Mouse (Mus musculus): Measurements from ENCODE around the gene Rpap2. TPM values are rescaled to one million over a fixed set of nuclear protein-coding genes. Genes with fewer than 3 reads are reported as not detected.

Gene Rpap2
- 10 to 100 TPM; 11.0 to 12.4 TPM for total RNA-seq (2021)
- long read RNA-seq, experiment 1, partial matches to known transcripts: 70 of 79 reads
- long read RNA-seq, experiment 1, other reads (novel, unspliced or antisense): 2 of 79 reads
- long read RNA-seq, experiment 2, transcript Rpap2-201 (13 exons, 2,268 nt): major isoform, 10 of 72 reads
- long read RNA-seq, experiment 2, partial matches to known transcripts: 60 of 72 reads
- long read RNA-seq, experiment 2, other reads (novel, unspliced or antisense): 0 of 72 reads

DNA sequence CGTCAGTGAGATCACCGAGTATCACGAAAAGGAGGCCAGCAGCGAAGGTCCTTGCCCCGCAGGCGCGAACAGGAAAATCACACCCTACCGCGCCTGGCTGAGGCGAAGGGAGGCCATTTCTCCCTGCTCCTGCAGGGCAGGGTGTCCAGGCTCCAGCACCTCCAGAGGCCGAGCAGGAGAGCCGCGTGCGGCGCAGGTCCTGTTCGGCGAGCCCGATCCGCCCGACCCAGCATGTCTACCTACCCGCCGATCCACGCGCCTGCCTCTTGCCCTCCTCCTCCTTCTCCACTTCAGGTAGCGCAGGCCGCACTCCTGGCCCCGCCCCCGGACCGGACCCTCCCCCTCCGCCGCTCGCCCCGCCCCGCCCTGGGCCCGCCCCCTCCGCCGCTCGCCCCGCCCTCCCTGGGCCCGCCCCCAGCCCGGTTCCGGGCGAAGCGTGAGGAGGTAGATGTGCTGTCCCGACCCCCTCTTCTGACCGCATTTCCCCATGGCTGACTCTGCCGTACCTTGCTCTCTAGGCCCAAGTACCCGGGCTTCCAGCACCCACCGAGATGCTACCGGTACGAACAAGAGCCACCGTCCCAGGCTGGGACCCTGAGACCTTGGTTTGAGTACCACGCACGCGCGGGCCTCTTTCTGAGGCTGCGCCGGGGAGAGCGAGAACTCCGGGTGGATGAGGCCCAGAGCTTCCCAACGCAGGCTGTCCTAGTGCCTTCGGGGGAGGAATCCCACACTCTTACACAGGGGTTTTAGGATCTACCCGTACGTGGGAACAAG is at the start of gene Rpap2, which contains the start of gene Glmn:
Gene Rpap2, plus strand, starts transcription at position 73 of the 777 bp plus-strand sequence.
Gene Glmn, minus strand, starts transcription at position 588 of the 777 bp plus-strand sequence.
- DNase-seq: peak; percentile 69 to 86
- intact Hi-C loops (cut with DNase I): loop anchor here (10.0 kb wide), 1 partner anchor 163 kb away; the partner anchor contains the start of genes Btbd8 and Lpcat2b

DNA sequence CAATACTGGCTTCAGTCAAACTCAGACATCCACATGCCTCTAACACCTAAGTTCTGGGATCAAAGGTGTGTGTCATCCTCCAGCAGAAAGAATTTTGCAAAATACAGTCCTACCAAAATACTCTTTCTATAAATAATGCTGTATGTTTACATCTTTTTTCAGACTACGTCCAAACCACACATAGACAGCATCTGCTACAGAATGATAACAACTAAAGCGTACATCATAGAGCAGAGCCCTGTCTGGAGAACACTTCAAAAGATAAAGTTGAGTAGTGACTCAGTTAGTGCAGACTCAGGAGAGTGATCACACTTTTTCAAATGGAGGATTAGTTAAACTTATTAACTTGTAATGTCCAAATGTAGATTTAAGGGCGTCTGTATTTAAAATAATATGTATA is 49.2 kb upstream of the Rpap2 start:
- intact Hi-C loops (cut with DNase I): no loop called here
- DNase-seq: no peak

DNA sequence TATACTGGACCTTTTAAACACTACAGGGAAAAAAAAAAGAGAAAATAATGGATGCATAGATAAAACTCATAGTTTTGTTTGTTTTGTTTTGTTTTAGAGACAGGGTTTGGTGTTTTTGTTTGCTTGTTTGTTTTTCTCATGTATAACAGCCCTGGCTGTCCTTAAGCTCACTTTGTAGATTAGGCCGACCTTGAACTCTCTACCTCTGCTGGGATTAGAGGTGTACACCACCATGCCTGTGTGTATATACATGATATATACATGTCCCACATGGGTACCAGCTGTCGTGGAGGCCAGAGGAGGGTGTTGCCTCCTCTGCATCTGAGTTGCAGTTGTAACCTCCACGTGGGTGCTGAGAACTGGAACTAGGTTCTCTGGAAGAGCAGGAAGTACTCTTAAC is 48.7 kb upstream of the Rpap2 start:
- no peak for DNase-seq
- intact Hi-C loops (cut with DNase I): no loop called here

DNA sequence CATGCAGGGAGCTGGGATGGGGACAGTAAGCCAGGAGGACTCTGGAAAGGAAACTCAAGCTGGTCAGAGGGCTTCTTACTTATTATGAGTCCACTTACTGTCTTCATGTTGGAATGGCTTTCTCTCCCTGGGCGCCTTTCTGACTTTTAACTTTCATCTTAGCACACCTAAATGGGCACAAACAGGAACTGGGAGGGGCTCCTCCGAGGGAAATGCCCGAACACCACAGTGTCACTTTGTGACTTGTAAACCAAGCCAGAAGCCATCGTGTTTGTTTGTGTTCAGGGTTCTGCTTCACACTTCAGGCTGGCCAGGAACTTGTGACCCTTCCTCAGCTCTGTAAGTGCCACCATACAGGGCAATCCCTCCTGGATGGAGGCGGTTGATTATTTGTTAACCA is 42.8 kb upstream of the Rpap2 start:
- intact Hi-C loops (cut with DNase I): no loop called here
- DNase-seq: no peak

DNA sequence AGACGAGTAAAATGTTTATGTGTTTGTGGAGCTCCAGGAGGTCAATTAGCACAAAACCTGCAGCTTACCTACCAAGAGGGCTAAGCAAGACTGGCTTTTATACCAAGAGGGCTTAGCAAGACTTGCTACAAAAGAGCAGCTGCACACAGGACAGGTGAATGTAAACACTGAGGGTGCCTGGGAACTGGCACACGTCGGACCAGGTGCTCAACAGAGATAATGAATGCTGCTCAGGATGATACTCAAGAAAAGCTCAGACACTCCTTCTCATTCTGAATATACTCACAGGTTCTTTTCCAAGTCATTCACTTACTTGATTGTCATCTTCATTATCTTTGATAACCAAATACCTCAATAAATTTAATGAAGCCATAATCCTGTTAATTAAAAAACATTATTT is 40.2 kb upstream of the Rpap2 start:
- DNase-seq: no peak
- intact Hi-C loops (cut with DNase I): no loop called here

DNA sequence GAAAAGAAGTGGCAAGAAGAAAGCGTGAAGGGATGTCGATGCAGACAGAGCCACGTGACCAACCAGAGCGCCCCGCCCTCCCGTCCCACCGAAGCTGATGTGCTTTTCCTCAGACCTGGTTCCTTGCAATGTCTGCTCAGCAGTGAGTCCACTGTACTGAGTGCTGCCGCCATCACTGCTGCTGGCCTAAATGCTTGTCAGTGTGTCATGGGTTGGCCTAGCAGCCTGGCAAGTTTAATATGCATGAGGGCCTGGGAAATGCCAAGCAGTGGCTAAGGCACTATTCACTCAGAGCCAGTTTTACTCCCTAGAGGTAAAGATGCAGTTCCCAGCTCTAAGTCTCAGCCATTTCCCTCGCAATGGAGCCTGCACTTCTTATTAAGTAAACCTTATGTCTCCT is 28.0 kb upstream of the Rpap2 start:
- intact Hi-C loops (cut with DNase I): no loop called here
- no peak for DNase-seq

DNA sequence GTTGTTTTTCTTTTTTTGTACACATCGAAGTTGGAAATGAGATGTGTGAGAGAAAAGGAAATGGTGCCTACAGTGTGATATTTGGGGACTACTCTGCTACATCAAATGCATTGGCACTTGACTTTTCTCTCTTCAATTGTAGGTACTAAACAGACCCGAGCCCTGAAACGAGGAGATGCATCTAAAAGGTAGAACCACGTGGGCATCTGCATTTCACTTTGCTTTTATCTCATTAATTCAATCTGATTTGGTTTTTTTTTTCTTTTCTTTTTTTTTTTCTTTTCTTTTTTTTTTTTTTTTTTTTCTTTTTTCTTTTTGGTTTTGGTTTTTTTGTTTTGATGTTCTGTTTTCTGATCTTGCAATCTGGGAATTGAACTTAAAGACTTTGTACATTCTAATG is 1.2 kb downstream of the Rpap2 start:
- intact Hi-C loops (cut with DNase I): loop anchor here (10.0 kb wide), 1 partner anchor 164 kb away; the partner anchor contains the start of genes Btbd8 and Lpcat2b

DNA sequence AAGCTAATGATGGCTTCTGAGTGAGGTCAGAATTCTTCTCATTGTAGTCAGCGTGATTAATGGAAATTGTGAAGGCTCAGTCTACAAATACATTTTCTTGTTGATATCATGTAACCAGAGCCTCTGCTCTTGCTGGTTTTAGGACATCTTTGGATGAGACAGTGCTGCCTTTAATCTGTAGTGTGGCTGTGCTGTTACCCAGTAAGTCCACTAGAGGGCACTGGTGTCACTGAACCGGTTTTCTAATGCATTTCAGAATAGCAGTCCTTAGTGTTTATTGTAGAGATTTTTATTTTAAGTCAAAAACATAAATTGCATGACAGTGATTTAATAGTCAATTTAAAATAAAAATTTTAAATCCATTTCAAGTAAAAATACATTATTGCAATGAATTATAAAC is 14.1 kb downstream of the Rpap2 start:
- no peak for DNase-seq
- intact Hi-C loops (cut with DNase I): loop anchor here (10.0 kb wide), 1 partner anchor 184 kb away; no protein-coding TSS in a partner anchor

More for the DNA sequence above, 1.2 kb downstream of the Rpap2 start:
- no peak for DNase-seq

DNA sequence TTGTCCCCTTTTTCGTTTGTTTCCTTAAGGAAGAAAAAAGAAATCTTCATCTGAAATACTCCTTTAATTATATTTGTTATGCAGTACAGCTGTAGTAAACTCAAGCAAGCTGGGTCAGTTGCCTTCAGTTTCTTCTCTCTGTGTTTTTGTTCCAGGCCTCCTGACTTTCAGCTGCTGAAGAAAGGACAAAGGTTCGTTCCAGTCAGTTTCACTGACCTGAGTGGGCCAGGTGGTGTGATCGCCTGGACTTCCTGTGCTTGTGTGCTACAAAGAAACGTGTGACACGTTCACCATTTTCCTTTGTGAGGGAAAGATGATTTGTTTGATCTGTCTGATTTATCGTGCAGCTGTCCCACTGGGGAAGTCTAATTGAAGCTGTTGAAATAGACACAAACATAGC is 20.8 kb downstream of the Rpap2 start:
- intact Hi-C loops (cut with DNase I): loop anchor here (10.0 kb wide), 1 partner anchor 177 kb away; no protein-coding TSS in a partner anchor
- no peak for DNase-seq

DNA sequence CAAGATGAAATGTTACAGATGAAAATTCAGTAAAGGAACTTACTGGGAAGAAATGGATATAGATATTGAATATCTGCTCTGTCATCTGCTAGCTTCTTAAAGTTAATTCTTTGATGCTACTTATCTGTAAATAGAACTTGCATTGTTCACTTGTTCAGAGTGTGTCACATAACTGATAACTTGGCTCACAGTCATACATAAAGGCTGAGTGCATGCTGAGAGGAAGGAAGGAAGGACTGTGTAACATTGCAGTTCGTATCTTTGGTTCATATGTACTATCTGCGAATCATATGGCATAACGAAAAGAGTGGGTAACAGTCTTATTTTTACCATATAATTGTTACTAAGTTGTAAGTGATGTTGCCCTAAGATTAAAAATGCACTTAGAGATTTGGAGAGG is 24.2 kb downstream of the Rpap2 start:
- DNase-seq: no peak
- intact Hi-C loops (cut with DNase I): no loop called here

DNA sequence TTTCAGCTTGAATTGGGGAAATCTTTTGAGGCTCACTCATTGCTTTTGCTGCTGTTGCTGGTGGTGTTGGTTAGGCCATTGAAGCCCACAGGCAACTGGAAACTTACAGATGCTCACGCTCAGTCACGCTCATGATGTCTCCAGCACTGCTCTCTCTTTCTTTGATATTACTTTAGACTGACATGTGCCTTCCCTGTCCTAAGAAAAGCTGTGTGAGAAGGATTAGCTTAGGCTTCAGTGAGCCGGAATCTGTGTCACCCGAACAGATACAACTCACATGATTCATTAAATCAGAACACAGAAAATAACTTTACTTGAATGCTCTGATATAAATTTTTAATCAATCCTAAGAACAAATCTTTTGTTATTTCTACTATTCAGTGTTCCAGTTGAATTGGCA is 36.5 kb downstream of the Rpap2 start:
- intact Hi-C loops (cut with DNase I): no loop called here
- DNase-seq: no peak

DNA sequence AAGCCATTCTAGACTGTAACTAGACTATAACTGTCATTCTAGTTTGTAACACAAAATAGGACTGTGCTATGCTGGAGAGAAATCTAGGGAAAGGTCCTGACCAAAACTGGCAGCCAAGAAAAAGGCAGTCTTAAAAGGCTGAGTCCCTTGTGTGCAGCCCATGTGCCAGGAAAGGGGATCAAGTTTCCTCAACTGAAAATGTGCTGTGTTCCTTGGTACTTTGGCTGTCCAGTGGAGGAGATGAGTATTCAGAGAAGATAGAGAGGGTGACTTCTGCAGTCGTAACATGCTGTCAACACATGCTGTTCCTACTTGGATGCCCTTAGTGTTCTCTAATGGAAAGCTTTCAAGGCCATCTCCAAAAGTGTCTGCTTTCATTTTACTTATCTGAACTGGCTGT is 39.9 kb downstream of the Rpap2 start:
- intact Hi-C loops (cut with DNase I): no loop called here

DNA sequence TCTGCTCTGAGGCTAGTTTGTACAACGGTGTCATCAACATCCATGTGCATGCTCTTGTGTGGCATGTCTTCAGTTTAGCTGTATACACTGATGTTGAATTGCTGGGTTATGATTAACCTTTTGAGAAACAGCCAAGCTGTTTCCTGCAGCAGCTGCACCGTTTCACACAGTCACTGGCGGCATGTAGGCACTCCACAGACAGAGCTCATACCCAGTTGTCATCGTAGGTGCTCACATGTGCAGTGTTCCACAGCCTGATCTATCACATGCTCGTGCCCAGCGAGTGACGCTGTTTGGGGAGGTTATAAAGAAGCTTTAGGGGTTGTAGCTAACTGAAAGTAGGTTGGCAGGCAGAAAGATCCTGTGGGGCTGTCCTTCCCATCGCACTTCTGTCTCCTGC is 41.2 kb downstream of the Rpap2 start:
- intact Hi-C loops (cut with DNase I): no loop called here
- no peak for DNase-seq

More for the DNA sequence above, 39.9 kb downstream of the Rpap2 start:
- DNase-seq: no peak

DNA sequence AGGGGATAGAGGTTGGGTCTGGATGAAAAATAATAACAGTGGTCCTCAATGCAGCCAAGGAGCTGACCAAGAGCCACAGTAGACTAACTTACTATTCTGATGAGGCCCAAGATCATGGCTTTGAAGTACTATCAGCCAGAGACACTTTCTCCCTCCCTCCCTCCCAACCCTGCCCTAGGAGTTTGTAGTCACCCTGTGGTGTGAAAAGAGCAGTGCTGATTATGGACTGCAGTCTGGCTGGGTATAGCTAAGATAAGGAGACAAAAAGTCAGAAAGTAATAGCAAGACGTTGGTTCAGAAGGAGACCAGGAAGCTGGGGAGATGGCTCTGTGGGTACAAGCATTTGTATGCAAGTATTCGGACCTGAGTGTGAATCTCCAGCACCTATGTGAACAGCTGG is 47.4 kb downstream of the Rpap2 start:
- intact Hi-C loops (cut with DNase I): no loop called here
- no peak for DNase-seq

DNA sequence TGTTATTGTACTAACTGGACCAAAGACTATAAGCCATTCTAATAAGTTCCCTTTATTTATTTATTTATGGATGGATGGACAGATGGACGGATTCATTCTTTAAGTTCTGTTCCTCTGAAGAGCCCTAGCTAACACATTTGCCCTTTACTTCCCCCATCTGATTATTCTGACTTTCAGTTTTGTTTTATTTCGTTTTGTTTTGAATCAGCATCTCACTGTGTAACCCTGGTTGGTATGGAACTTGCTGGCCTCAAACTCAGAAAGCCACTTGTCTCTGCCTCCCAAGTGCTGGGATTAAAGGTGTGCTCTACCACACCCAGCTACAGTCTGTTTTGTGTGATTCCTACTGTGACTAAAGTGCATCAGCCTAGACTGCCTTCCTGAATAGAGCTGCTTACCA is 48.8 kb downstream of the Rpap2 start:
- DNase-seq: no peak
- intact Hi-C loops (cut with DNase I): no loop called here

DNA sequence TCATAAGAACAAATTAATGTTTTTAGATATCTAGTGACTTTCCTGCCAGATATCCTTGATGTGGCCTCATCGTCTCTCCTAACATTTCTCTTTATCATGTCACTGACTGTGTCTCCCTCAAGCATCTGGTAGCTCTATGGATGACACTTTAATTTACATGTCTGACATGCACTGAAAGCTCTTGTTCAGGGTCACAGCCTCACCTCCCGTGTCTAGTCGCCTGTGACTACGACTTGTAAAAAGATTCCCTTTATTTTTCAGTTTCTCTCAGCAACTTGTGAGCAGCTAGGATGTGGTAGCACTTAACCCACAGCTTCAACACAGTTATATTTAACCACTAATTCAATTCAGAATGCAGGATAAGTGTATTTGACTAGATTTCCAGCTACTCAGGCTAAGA is 50.4 kb downstream of the Rpap2 start:
- no peak for DNase-seq
- intact Hi-C loops (cut with DNase I): loop anchor here (1.0 kb wide), 1 partner anchor 20 kb away; no protein-coding TSS in a partner anchor

DNA sequence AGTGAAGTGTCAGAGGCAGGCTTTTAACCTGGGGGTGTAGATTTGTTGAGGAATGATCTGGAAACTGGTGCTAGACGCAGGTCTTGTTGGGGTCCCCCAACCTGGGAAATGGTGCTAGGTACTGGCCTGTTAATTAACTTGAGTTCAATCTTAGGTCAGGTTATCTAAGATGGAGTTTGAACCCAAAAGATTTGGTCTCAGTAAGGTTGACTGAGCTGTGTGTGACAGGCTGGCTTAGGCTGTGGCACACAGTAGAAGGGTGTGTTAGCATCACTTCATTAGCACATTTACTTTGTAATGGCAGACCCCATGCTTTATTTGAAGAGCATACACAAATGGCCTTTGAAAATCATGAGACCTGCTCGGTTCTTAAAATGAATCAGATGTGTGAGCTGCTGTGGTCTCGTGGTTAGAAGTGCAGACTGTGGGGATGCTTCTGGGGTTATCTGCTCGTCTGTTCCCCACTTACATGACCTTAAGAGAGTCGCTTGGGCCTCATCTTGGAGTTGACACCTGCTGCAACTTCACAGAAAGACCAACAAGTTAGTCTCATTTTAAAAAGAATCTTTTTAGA is 51.5 kb downstream of the Rpap2 start:
- intact Hi-C loops (cut with DNase I): no loop called here
- DNase-seq: no peak

DNA sequence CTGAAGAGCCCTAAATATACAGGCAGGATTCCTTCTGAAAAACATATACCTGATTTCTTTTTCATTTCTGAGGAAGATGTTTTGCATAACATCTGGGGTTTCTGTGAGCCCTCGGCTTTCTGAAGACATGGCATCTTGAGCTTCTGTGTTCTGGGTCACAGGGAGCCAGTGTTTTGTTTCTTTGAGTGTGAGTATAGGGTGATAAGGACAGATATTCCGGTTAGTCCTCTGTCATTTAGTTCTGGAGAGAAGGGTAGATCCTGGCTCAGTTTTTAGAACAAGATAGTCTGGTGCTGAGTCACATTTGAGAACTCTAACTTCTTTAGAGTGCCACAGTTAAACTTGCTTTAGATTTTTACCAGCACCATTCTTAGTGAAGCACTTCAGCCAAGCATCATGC is 52.5 kb downstream of the Rpap2 start:
- DNase-seq: no peak
- intact Hi-C loops (cut with DNase I): no loop called here

DNA sequence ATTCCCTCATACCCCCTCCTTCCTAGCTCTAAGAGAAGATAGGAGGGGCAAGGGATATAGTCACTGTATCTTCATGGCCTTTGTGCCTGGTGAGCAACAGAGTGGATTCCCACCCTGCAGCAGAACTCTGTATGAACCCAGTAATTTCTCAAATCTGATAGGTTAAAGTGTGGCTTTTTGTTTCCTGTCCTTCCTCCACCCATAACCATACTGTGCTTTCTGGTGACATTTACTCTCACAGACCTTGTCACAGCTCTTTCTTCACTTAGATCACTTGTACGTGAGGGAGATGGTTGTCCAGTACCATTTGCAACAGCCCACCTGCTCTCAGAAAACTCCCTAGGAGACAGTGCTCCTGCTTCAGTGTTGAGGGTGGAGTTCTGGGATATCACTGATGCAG is 53.3 kb downstream of the Rpap2 start:
- intact Hi-C loops (cut with DNase I): no loop called here

DNA sequence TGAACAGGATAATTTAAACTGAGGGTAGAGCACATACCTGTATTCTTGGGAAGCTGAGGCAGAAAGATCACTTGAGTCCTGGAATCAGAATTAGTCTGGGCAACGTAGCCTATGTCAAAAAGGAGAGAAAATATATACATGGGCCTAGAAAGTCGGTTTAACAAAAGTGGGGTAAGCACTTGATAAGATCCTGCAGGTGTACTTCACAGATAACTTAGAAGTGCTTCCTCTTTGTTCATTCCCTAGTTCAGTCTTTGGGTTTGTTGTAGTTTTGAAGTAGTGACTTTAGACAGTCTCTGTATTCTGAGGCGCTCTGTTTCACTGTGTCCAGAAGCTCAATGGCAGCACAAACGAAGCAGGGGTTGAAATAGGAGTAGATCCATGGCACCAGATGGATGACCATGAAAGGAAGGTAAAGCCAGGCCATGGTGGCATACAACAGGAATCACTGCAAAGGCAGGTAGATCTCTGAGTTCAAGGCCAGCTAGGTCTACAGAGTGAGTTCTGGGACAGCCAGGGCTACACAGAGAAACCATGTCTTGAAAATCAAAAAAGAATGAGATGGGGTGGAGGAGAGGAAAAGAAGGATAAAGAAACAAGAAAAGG is 55.0 kb downstream of the Rpap2 start:
- intact Hi-C loops (cut with DNase I): no loop called here
- DNase-seq: no peak

More for the DNA sequence above, 53.3 kb downstream of the Rpap2 start:
- DNase-seq: no peak

DNA sequence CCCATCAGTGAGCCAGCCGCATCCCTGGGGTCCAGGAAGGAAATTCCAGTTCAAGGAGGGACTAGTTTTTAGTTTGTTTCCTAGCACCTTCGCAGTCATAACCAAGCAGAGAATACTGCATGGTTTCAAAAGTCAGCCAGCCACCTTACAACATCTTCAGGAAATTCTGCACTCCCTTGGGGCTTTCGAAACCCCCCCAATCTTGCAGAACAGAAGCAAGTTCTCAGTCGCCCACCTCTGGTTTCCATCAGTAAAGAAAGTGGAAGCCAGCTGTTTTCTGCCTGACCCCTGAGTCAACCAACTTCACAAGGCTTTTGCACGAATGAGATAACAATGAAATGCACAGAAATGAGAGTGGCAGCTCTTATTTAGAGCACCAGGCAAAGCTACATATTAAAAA is 81.2 kb downstream of the Rpap2 start:
- DNase-seq: no peak
- intact Hi-C loops (cut with DNase I): no loop called here
